Mouse (Mus musculus): ENCODE measurements at regions not wholly inside any gene's neighbourhood (a gene's known extent, or its start where the extent isn't known, plus 50 kb on each side); places are given as distances from the start of the nearest gene placed in this dataset.

- peak; percentile 36 for DNase-seq
These were observed 54.7 kb upstream of the Pappa2 start for GRCm38 (mm10) chr1:159034952-159035351.

- DNase-seq: no peak
These were observed 56.1 kb upstream of the Pappa2 start for GRCm38 (mm10) chr1:159036371-159036770.

- no peak for DNase-seq
These were observed 65.6 kb upstream of the Pappa2 start for GRCm38 (mm10) chr1:159045870-159046385.

- peak; percentile 39 for DNase-seq
These were observed 84.7 kb upstream of the Pappa2 start for GRCm38 (mm10) chr1:159065024-159065423.

GRCm38 (mm10) chr1:159099205-159099604 lies 118.9 kb upstream of the Pappa2 start:
- DNase-seq: peak; percentile 29

- DNase-seq: no peak
These were observed 109.9 kb upstream of the Cop1 start for GRCm38 (mm10) chr1:159122201-159122600.

- no peak for DNase-seq
These were observed 107.2 kb upstream of the Cop1 start for GRCm38 (mm10) chr1:159124874-159125273.

GRCm38 (mm10) chr1:159135301-159135700 lies 96.8 kb upstream of the Cop1 start:
- peak; percentile 79 for DNase-seq

GRCm38 (mm10) chr1:159147788-159148497 lies 84.2 kb upstream of the Cop1 start:
- no peak for DNase-seq

- DNase-seq: no peak
These were observed 83.5 kb upstream of the Cop1 start for GRCm38 (mm10) chr1:159148498-159149187.

GRCm38 (mm10) chr1:159149207-159149606 lies 82.9 kb upstream of the Cop1 start:
- DNase-seq: no peak

GRCm38 (mm10) chr1:159149721-159150120 lies 82.4 kb upstream of the Cop1 start:
- DNase-seq: no peak

- no peak for DNase-seq
These were observed 81.8 kb upstream of the Cop1 start for GRCm38 (mm10) chr1:159150351-159150750.

GRCm38 (mm10) chr1:159156428-159156827 lies 75.7 kb upstream of the Cop1 start:
- no peak for DNase-seq

- DNase-seq: no peak
These were observed 71.8 kb upstream of the Cop1 start for GRCm38 (mm10) chr1:159160035-159160960.

GRCm38 (mm10) chr1:159163113-159163885 lies 68.8 kb upstream of the Cop1 start:
- peak; percentile 16 for DNase-seq

- no peak for DNase-seq
These were observed 50.1 kb upstream of the Cop1 start for GRCm38 (mm10) chr1:159182031-159182430.
